Mouse (Mus musculus): Measurements from ENCODE around the gene Gm21969.
A peak's percentile ranks its signal among the peaks of the same experiment; 100 is the strongest.

Gene Gm21969

GRCm38 (mm10) chr4:139661897-139662296, 58.9 kb downstream of the Gm21969 start:
- DNase-seq (ENCODE audit: low spot score): no peak

DNA sequence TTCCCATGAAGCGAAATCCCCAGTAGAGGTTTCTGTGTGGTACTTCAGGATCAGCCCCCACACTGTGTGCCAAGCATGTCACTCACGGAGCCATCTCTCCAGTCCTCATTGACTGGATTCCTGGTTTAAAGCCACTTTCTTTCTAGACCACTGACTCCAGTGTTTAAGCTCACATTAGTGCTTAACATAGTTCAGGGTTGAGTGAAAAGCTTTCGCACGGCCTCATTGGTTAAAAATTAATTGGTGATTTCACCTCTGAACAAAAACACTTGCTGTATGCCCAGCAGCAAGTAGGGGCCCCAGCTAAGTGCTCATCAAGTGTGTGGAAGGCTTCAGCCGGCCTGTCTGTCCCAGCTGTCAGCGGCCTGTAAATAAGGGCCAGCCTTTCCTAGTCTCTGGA, 64.6 kb downstream of the Gm21969 start:
- no peak for DNase-seq (ENCODE audit: low spot score)

DNA sequence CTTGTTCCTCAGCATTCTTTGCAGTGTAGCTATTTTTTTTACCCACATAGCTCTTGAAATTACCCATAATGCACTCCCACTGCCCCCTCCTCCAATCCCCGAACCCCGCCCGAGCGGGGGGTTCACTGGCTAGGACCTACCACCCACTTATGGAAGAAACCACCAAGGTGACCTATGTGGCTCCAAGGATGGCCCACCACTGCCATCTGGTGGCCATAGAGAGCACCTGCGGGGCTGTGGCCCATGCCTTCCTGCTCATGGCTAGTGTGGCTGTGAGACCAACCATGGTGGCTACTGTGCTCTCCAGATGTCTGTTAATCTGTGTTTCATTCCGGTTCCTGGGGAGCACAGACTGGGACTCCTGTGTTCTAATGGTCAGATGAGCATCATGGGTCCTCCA, 66.9 kb downstream of the Gm21969 start:
- peak; percentile 34 for DNase-seq (ENCODE audit: low spot score)

GRCm38 (mm10) chr4:139675696-139676095, 72.7 kb downstream of the Gm21969 start:
- no peak for DNase-seq (ENCODE audit: low spot score)

GRCm38 (mm10) chr4:139683728-139684638, 81.0 kb downstream of the Gm21969 start:
- peak; percentile 12 for DNase-seq (ENCODE audit: low spot score)

GRCm38 (mm10) chr4:139684639-139685017, 81.6 kb downstream of the Gm21969 start:
- DNase-seq (ENCODE audit: low spot score): peak; percentile 23

- no peak for DNase-seq (ENCODE audit: low spot score)
Observed at GRCm38 (mm10) chr4:139688058-139688457, 85.1 kb downstream of the Gm21969 start.

- DNase-seq (ENCODE audit: low spot score): no peak
Observed at GRCm38 (mm10) chr4:139689627-139690269, 86.8 kb downstream of the Gm21969 start.

GRCm38 (mm10) chr4:139693315-139693714, 90.3 kb downstream of the Gm21969 start:
- DNase-seq (ENCODE audit: low spot score): no peak

- no peak for DNase-seq (ENCODE audit: low spot score)
Observed at GRCm38 (mm10) chr4:139697755-139698154, 94.8 kb downstream of the Gm21969 start.

DNA sequence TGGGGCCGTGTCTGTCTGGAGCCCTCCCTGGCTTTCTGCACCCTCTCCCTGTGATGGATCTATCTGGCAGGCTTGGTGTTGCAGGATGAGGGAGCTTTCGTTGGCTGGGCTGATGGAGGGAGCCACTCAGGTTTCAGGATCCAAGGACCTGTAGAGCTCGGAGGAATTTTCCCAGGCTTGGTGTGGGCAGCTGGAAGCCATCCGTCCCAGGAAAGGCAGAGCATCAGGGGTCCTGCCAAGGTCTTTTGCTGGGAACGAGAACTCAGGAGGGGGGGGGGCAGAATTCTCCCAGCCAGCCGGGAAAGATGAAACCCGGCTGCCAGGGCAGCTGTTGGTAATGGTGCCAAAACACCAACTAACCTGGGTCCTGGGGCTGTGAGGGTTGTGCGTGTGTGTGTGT, 95.6 kb downstream of the Gm21969 start:
- DNase-seq (ENCODE audit: low spot score): no peak

GRCm38 (mm10) chr4:139702914-139703313, 99.9 kb downstream of the Gm21969 start:
- no peak for DNase-seq (ENCODE audit: low spot score)

- DNase-seq (ENCODE audit: low spot score): no peak
Observed at GRCm38 (mm10) chr4:139703468-139703867, 100.5 kb downstream of the Gm21969 start.

- DNase-seq (ENCODE audit: low spot score): no peak
Observed at GRCm38 (mm10) chr4:139705986-139706385, 103.0 kb downstream of the Gm21969 start.

DNA sequence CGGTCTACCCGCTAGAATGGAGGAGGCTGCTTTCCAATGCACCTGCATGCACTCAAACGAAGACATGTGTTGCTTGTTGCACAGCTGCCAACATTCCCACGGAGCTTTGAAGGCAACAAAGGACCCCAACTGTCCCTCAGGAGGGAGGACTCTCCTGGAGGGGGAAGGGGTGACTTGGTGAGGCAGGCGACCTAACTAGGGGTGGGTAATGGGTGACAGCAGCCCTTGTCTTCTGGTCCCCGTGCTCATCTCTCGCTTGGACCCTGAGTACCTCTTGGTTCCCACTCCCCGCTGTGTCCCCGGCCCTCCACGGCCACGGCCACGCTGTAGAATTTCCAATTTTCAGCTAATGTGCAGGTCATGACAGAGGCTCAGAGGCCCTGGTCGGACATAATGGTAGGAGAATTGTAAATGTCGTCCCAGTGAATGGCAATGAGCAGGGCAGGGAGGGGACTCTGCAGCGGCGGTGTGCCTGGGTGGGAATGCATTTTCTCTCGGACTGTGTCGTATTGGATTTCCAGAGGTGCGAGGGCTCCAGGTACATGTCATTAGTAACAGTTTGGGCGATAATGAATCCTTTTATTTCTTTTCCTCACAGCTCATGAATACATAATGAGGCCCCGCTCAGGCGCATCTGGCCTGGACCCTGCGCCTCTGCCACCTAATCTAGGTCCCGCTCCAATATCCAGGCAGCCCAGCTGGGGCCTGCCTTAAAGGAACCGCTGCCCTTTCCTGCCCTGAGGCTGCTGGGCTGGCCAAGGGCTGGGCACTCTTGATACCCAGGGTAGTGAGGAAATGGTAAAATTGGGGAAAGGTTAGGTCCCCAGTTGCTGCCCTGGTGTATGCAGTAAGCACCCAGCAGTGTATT, 107.7 kb downstream of the Gm21969 start:
- DNase-seq (ENCODE audit: low spot score): no peak

Measured in spleen, adult 12 weeks (tissue).